Mouse (Mus musculus) ES-Bruce4 (cell line): ENCODE data around the gene BC051142.

Experiments
- CTCF ChIP-seq: IDR thresholded peaks from one replicate; pipeline ENCODE4 v1.8.1; 2011; ENCODE audit warnings: low read depth, low read length
- EP300 ChIP-seq: IDR thresholded peaks from 2 replicates; pipeline ENCODE4 v1.6.1; 2011; ENCODE audit warnings: low read depth, low read length; ENCODE audit not compliant: insufficient read depth
- POLR2A ChIP-seq: IDR thresholded peaks from one replicate; pipeline ENCODE4 v1.8.1; 2011; ENCODE audit warnings: low read length; ENCODE audit not compliant: insufficient read depth

GRCm38 (mm10) chr17:34492796-34493195 is 94.2 kb downstream of the BC051142 start:
- TF ChIP-seq POLR2A (no peak), CTCF (no peak), EP300 (no peak)
